Mouse (Mus musculus): Measurements from ENCODE around the gene St6galnac4. TPM values are rescaled to one million over a fixed set of nuclear protein-coding genes. Genes with fewer than 3 reads are reported as not detected.
A peak's percentile ranks its signal among the peaks of the same experiment; 100 is the strongest.

The St6galnac4 gene
- polyA plus RNA-seq, 1 experiment from 2014 or later = 24.7 TPM

DNA sequence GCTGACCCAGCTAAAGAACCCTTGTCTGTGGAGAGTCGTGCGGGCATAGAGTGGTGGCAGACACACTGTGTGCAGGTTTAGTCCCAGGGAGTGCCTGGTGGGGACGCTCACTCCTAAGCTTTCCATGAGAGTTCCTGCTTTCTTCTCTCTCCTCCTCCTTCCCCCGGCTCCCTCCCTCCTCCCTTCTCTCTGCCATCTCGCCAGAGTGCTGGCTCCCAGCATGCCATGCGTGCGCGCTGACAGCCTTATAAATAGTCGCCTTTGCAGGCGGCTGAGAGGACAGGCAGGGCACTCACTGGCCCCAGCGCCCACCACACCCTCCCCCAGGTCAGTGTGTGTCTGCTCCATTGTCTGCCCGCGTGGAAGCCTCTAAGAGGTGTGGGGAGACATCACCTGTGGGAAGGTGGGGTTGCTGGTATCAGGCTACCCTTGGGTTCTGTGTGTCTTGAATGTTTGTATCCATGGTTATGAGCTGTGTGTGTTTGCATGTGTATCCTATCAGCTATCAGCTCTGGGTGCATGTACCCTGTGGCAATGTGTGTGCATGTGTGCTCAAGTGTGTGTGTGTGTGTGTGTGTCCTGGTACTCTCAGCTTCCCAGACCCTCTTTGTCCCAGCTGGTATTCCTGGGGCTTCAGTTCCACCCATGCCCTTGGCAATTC lies 38.4 kb downstream of the St6galnac4 start:
- no peaks in the 10 kb centered on the region for H3K9me3 ChIP-seq (ENCODE audit: low read length)
- no peaks in the 10 kb centered on the region for H3K36me3 ChIP-seq (ENCODE audit: insufficient read depth, low read length)
- H3K4me3 ChIP-seq (ENCODE audit: low read length) = peak overlapping the region; percentile 25
- peak overlapping the region; percentile 57 for H3K27ac ChIP-seq (ENCODE audit: low read length)
- ATAC-seq (ENCODE audit: low FRiP score, low TSS enrichment) = peak; percentile 16
- H3K9ac ChIP-seq (replicated peaks; ENCODE audit: low read length) = peak overlapping the region; percentile 45
- H3K4me2 ChIP-seq (replicated peaks; ENCODE audit: low read depth, low read length) = peak overlapping the region; percentile 53
- no peaks in the 10 kb centered on the region for H3K27me3 ChIP-seq (ENCODE audit: insufficient read depth, low read length)
- H3K4me1 ChIP-seq (ENCODE audit: insufficient read depth, low read length) = peaks cover 74% of the 10 kb centered on the region
- 4% methylated on average over 13 of the region's 13 CpGs for WGBS

DNA sequence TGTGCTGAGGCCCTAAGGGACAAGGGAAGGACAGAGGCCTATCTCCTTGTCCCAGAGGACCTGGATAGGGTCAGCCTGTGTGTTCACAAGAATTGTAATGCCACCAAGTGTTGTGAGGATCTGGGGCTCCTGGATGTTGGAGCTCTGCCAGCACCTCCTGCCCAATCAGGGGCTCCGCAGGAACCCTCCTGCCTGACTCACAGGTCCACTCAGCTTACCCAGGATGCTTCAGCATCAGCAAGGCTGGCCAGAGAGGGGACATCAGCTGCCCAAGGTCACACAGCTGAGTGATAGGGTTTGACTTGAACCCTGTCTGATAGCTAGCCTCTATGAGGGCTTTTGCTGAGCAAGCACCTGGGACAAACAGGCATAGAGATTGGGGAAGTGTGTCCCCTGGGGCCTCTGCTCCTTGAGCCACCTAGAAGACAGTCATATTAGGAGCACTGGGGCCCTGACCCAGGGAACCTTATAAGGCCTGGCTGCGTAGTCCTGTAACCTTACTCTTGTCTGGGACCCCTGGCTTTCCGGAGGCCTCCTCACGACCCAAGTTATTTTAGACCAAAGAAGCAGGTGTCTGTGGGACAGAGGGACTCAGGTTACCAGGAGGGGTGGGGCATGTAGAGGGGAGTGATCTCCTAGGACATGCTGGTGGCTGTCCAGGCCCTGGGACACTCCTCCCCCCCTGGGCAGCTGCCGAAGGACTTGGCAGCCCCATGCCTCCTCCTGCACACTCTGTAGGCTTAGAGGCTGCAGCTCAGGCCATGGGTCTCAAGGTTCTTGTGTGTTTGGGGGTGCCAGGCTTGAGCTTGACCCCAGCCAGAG lies 39.2 kb downstream of the St6galnac4 start:
- peak overlapping the region; percentile 53; the same call in 1 of the 2 replicates for H3K4me2 ChIP-seq (replicated peaks; ENCODE audit: low read depth, low read length)
- peak; percentile 46 for ATAC-seq (ENCODE audit: low FRiP score, low TSS enrichment)
- H3K9ac ChIP-seq (replicated peaks; ENCODE audit: low read length) = peak overlapping the region; percentile 53
- H3K27ac ChIP-seq (ENCODE audit: low read length) = peak overlapping the region; percentile 57
- no peaks in the 10 kb centered on the region for H3K36me3 ChIP-seq (ENCODE audit: insufficient read depth, low read length)
- WGBS = 26% methylated on average over 5 of the region's 5 CpGs
- peaks cover 67% of the 10 kb centered on the region for H3K4me1 ChIP-seq (ENCODE audit: insufficient read depth, low read length)
- H3K9me3 ChIP-seq (ENCODE audit: low read length) = no peaks in the 10 kb centered on the region
- peak overlapping the region; percentile 25 for H3K4me3 ChIP-seq (ENCODE audit: low read length)
- no peaks in the 10 kb centered on the region for H3K27me3 ChIP-seq (ENCODE audit: insufficient read depth, low read length)

DNA sequence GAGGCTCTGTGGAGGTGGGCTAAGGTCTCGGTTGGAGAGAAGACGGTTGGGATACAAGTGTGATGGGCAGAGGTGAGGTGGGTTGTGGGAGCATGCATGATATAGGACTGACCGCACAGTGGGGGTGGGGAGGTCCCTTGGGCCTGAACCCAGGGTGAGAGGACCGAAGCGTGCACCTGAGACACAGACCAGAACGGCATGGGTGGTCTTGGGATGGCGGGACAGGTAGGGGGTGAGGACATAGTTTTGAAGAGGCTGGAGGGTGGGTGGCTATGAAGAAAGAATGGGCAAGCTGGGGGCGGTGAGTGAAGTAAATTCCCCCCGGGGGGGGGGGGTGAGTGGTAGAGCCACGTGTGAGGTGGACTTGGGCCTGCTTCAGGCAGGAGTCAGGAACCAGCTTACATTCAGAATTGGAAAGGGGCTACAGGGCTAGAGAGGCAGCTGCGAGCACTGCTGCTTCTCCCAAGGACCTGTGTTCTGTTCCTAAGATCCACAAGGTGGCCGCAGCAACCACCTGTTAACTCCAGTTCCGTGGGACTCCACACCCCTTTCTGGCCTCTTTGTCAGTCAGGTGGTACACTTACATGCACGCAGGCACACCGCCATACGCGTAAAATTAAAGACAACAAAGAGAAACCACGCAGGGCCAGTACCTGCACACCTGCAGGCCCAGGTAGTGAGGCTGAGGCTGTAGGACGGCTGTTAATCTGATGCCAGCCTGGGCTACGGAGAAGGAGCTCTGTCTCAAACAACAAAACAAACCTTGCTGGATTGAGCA lies 40.6 kb downstream of the St6galnac4 start:
- WGBS = 64% methylated on average over 20 of the region's 20 CpGs
- Histone ChIP-seq H3K36me3 (ENCODE audit: insufficient read depth, low read length) (no peaks in the 10 kb centered on the region), H3K4me3 (ENCODE audit: low read length) (no peak overlapping the region), H3K9me3 (ENCODE audit: low read length) (no peaks in the 10 kb centered on the region), H3K27ac (ENCODE audit: low read length) (peak overlapping the region; percentile 8; the same call in 1 of the 2 replicates), H3K27me3 (ENCODE audit: insufficient read depth, low read length) (no peaks in the 10 kb centered on the region), H3K4me1 (ENCODE audit: insufficient read depth, low read length) (peaks cover 58% of the 10 kb centered on the region), H3K9ac (replicated peaks; ENCODE audit: low read length) (0 out of 2 replicates have a peak overlapping the region, but pooled peaks have one; percentile 22), H3K4me2 (replicated peaks; ENCODE audit: low read depth, low read length) (no peak overlapping the region)
- no peak for ATAC-seq (ENCODE audit: low FRiP score, low TSS enrichment)

DNA sequence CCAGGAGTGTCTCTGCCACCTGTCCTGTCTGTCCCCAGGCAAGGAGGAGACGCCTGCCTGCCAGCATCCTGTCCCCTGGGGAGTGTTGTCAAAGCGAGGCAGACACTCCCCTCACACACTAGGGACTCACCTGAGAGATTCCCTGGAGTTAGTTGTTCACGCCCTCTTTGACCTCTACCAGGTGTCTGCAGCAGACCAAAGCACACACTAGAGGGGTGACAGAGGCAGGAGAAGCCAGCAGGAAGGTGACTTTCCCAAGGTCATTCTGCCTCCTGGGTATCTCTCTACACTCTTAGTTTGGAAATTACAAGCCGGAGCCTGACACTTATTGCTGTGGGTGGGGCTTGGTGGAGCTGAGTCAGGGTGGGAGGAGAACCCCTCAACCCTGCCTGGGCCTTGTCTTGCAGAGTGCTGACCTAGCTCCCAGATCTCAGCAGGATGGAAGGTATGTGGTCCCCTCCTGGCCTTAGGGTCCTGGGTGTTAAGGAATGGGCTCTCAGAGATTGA lies 41.2 kb downstream of the St6galnac4 start:
- no peak overlapping the region for H3K4me3 ChIP-seq (ENCODE audit: low read length)
- H3K27me3 ChIP-seq (ENCODE audit: insufficient read depth, low read length) = no peaks in the 10 kb centered on the region
- 0 out of 2 replicates have a peak overlapping the region, but pooled peaks have one; percentile 26 for H3K9ac ChIP-seq (replicated peaks; ENCODE audit: low read length)
- H3K4me2 ChIP-seq (replicated peaks; ENCODE audit: low read depth, low read length) = 0 out of 2 replicates have a peak overlapping the region, but pooled peaks have one; percentile 1
- no peaks in the 10 kb centered on the region for H3K36me3 ChIP-seq (ENCODE audit: insufficient read depth, low read length)
- H3K9me3 ChIP-seq (ENCODE audit: low read length) = no peaks in the 10 kb centered on the region
- 62% methylated on average over 4 of the region's 4 CpGs for WGBS
- H3K27ac ChIP-seq (ENCODE audit: low read length) = peak overlapping the region; percentile 43; the same call in 1 of the 2 replicates
- no peak for ATAC-seq (ENCODE audit: low FRiP score, low TSS enrichment)
- peaks cover 58% of the 10 kb centered on the region for H3K4me1 ChIP-seq (ENCODE audit: insufficient read depth, low read length)

DNA sequence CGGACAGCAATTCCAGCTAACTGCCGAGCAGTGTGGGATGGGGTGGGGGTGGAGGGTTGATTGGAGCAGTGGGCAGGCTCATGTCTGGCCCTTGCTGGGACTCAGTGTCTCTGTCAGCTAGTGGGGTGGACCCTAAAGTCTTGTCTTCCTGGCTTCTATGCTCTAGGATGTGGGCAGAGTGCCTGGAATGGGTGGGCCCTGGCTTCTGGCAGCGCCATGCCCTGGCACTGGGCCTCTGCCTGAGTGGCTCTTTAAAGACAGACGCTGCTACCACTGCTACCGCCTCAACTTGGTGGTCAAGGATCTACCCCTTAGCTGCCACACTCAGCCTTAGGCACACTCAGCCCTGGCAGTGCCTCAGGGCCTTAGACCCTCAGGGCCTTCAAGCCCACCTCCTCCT lies 41.8 kb downstream of the St6galnac4 start:
- H3K4me1 ChIP-seq (ENCODE audit: insufficient read depth, low read length) = peaks cover 61% of the 10 kb centered on the region
- peak overlapping the region; percentile 1; the same call in 1 of the 2 replicates for H3K4me2 ChIP-seq (replicated peaks; ENCODE audit: low read depth, low read length)
- no peaks in the 10 kb centered on the region for H3K36me3 ChIP-seq (ENCODE audit: insufficient read depth, low read length)
- H3K4me3 ChIP-seq (ENCODE audit: low read length) = no peak overlapping the region
- no peaks in the 10 kb centered on the region for H3K27me3 ChIP-seq (ENCODE audit: insufficient read depth, low read length)
- 45% methylated on average over 5 of the region's 5 CpGs for WGBS
- no peak for ATAC-seq (ENCODE audit: low FRiP score, low TSS enrichment)
- H3K9me3 ChIP-seq (ENCODE audit: low read length) = no peaks in the 10 kb centered on the region
- H3K9ac ChIP-seq (replicated peaks; ENCODE audit: low read length) = peak overlapping the region; percentile 28; the same call in 1 of the 2 replicates
- peak overlapping the region; percentile 43 for H3K27ac ChIP-seq (ENCODE audit: low read length)

DNA sequence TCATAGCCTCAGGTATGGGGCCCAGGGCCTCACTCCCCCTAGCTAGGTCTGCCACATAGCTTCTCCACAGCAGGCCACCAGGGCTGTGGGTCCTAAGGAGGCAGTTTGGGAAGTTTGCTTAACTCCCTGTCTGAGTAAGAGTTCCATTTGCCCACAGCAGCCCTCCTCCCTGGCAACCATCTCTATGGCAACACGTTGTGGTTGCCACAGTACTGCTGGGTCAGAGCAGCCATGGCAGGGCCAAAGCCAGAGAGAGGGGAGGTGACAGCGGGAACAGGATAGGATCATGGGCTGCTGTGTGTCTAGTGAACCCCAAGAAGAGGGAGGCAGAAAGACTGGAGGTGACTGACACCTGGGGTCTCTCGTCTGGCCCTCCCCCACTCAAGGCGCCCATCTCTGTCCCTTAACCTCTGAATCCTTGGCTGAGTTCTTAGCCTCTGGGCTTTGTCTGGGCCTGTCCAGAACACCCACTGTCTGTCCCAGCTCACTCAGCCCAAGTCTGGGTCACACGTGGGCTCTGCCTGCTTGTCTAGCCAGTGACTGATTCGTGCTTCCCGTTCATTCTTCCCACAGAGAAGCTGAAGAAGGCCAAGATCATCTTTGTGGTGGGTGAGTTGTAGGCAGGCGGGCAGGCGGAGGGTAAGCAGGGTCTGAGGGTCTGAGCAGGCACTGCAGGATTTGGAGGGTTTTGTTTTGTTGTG lies 42.5 kb downstream of the St6galnac4 start:
- Histone ChIP-seq H3K27me3 (ENCODE audit: insufficient read depth, low read length) (no peaks in the 10 kb centered on the region), H3K4me1 (ENCODE audit: insufficient read depth, low read length) (peaks cover 61% of the 10 kb centered on the region), H3K9ac (replicated peaks; ENCODE audit: low read length) (peak overlapping the region; percentile 28; the same call in 1 of the 2 replicates), H3K27ac (ENCODE audit: low read length) (peak overlapping the region; percentile 0; the same call in 1 of the 2 replicates), H3K4me2 (replicated peaks; ENCODE audit: low read depth, low read length) (0 out of 2 replicates have a peak overlapping the region, but pooled peaks have one; percentile 1), H3K36me3 (ENCODE audit: insufficient read depth, low read length) (no peaks in the 10 kb centered on the region), H3K4me3 (ENCODE audit: low read length) (no peak overlapping the region), H3K9me3 (ENCODE audit: low read length) (no peaks in the 10 kb centered on the region)
- WGBS = 50% methylated on average over 9 of the region's 9 CpGs
- ATAC-seq (ENCODE audit: low FRiP score, low TSS enrichment) = peak; percentile 14; the same call in 1 of the 2 replicates

DNA sequence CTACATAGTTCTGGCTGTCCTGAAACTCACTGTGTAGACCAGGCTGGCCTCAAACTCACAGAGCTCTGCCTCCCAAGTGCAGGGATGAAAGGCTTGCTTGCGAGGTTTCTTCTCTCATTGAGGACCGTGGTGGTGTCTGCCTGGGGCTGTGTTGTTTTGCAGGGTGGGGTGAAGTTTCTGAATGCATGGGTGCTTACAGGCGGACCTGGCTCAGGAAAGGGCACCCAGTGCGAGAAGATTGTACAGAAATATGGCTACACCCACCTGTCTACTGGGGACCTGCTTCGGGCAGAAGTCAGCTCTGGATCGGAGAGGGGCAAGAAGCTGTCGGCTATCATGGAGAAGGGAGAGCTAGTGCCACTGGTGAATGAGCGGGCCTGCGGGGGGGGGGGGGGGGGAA lies 43.1 kb downstream of the St6galnac4 start:
- 76% methylated on average over 9 of the region's 9 CpGs for whole genome bisulfite sequencing
- Histone ChIP-seq H3K4me3 (ENCODE audit: low read length) (no peak overlapping the region), H3K9ac (replicated peaks; ENCODE audit: low read length) (no peak overlapping the region), H3K27me3 (ENCODE audit: insufficient read depth, low read length) (no peaks in the 10 kb centered on the region), H3K4me2 (replicated peaks; ENCODE audit: low read depth, low read length) (no peak overlapping the region), H3K9me3 (ENCODE audit: low read length) (no peaks in the 10 kb centered on the region), H3K4me1 (ENCODE audit: insufficient read depth, low read length) (peaks cover 57% of the 10 kb centered on the region), H3K27ac (ENCODE audit: low read length) (no peak overlapping the region), H3K36me3 (ENCODE audit: insufficient read depth, low read length) (no peaks in the 10 kb centered on the region)
- no peak for ATAC-seq (ENCODE audit: low FRiP score, low TSS enrichment)

DNA sequence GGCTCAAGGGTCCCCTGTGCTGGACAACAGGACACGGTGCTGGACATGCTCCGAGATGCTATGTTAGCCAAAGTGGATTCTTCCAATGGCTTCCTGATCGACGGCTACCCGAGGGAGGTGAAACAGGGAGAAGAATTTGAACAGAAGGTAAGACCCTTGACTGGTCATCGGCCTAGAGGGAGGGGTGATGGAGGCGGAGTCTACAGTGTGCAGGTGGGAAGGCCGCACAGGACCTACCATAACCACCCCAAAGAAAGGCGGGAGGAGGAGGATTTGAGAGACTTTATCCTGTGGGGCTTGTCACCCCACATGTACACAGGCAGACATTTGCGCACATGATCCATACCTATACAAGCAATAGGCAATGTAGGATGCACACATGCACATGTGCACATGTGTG lies 44.2 kb downstream of the St6galnac4 start:
- peaks cover 48% of the 10 kb centered on the region for H3K4me1 ChIP-seq (ENCODE audit: insufficient read depth, low read length)
- WGBS = 84% methylated on average over 10 of the region's 10 CpGs
- H3K9me3 ChIP-seq (ENCODE audit: low read length) = no peaks in the 10 kb centered on the region
- no peak overlapping the region for H3K4me2 ChIP-seq (replicated peaks; ENCODE audit: low read depth, low read length)
- H3K27me3 ChIP-seq (ENCODE audit: insufficient read depth, low read length) = no peaks in the 10 kb centered on the region
- H3K9ac ChIP-seq (replicated peaks; ENCODE audit: low read length) = no peak overlapping the region
- no peak overlapping the region for H3K4me3 ChIP-seq (ENCODE audit: low read length)
- ATAC-seq (ENCODE audit: low FRiP score, low TSS enrichment) = no peak
- H3K27ac ChIP-seq (ENCODE audit: low read length) = no peak overlapping the region
- no peaks in the 10 kb centered on the region for H3K36me3 ChIP-seq (ENCODE audit: insufficient read depth, low read length)
